Mouse (Mus musculus) neutrophil, adult 65 days (primary cell): Measurements from ENCODE around the gene Gm20683. TPM values are rescaled to one million over a fixed set of nuclear protein-coding genes. Genes with fewer than 3 reads are reported as not detected.

ENCODE experiments used
- total RNA-seq: library from RNA; stranded (reverse); gene quantifications from 2 replicates; pipeline ENCODE4 v1.2.4, GENCODE M21; 2023

Gm20683 gene
- 1.7 and 2.8 TPM in 2 replicates for total RNA-seq

GRCm38 (mm10) chr17:25841117-25841880, at the start of gene Gm20683:
Gene Gm20683 (minus strand): TSS chr17:25841763.

GRCm38 (mm10) chr17:25880196-25880910, 38.8 kb upstream of the Gm20683 start, which contains the start of gene Wfikkn1:
Gene Wfikkn1 (minus strand): TSS chr17:25880858.

DNA sequence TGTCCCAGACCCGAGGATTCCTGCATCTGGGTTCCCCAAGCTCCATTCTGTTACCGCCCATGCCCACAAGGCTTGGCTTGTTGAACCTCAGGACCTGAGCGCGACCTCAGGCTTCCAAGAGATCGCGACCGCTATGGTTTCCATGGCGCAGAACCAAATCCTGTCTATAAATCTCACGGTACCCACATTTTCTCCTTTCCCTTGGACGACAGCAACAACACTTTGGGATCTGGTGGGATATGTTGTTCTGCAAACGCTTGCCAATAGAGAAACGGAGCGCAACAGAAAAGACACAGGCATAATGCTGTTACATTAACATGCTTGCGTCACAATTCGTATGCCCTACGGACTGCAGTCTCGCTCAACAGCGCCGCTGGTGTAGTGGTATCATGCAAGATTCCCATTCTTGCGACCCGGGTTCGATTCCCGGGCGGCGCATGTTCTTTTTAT, 33.2 kb upstream of the Gm20683 start, which contains the start of gene Mettl26:
Mettl26 (plus strand) TSS at position 354 of the 450 bp plus-strand sequence.

GRCm38 (mm10) chr17:25868601-25869191, 27.1 kb upstream of the Gm20683 start, which contains the start of gene Mcrip2:
Gene Mcrip2 (minus strand): TSS chr17:25868764.

DNA sequence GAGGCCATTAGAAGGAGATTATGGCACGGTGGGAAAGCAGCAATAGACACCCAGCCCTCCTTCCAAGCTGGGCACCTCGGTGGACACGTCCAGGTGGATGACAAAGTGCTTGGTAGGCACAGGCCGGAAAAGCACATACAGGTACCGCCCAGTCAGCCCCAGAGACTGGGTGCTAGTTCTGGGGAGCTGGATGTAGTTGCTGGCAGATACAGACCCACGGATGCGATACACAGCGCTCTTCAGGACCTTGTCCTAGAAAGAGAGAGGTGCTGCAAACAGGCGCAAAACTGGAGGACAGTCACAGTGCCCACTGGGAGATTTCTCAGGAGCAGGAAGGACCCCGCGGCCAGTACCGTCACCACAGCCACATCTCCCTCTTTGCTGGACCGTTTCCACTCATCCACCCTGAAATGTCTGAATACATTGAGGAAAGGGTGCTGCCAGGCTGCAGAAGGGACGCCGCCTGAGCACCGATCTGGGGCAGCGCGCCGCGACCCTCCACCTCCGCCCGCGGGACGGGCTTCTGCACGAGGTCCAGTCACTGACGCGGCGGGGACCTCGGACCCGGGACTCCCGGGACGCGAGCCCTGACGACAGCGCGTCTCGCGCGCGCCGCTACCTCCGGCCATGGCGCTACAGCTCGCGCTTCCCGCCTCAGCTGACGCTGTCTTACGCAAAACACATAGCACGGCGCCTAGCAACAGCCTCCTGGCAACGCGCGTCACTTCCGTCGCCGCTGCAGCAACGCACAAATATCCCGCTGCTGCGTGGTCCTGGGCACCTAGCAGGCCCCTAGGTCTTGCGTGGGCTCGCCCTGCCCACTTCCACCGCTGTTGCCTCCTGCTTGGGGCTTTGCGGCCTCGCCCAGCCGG, 19.5 kb upstream of the Gm20683 start, which contains the start of gene Wdr90:
Wdr90 (minus strand) TSS at position 670 of the 872 bp plus-strand sequence.

DNA sequence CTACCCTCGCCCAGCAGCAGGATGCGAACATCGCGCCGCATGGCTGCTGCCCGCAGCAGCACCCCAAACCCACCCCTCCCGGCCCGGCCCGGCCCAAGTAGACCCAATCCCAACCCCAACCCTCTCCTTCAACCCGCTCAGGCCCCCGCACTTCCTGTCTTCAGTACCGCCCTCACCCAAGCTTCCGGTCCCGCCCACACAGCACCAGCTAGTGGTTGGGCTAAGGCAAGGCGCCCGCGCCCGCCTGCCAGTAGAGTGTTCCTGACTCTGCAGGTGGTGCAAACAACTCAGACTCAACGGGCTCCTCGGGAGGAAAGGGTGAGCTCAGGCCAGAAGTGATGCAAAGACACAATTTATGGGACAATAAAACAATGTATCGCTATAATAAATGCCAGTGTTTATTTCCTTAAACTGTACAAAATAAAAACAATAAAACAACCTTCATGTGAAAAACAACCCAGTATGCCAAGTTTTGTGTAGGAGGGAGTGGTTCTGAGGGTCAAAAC, 2.9 kb upstream of the Gm20683 start, which contains the start of gene Rhot2:
Rhot2 (minus strand) TSS at position 456 of the 506 bp plus-strand sequence.

GRCm38 (mm10) chr17:25837076-25837410, 4.5 kb downstream of the Gm20683 start, which contains the start of gene Rhbdl1:
Gene Rhbdl1 (minus strand): TSS chr17:25837295.

GRCm38 (mm10) chr17:25833291-25833663, 8.3 kb downstream of the Gm20683 start, which contains the start of gene Stub1:
Gene Stub1 (minus strand): TSS chr17:25833404.

DNA sequence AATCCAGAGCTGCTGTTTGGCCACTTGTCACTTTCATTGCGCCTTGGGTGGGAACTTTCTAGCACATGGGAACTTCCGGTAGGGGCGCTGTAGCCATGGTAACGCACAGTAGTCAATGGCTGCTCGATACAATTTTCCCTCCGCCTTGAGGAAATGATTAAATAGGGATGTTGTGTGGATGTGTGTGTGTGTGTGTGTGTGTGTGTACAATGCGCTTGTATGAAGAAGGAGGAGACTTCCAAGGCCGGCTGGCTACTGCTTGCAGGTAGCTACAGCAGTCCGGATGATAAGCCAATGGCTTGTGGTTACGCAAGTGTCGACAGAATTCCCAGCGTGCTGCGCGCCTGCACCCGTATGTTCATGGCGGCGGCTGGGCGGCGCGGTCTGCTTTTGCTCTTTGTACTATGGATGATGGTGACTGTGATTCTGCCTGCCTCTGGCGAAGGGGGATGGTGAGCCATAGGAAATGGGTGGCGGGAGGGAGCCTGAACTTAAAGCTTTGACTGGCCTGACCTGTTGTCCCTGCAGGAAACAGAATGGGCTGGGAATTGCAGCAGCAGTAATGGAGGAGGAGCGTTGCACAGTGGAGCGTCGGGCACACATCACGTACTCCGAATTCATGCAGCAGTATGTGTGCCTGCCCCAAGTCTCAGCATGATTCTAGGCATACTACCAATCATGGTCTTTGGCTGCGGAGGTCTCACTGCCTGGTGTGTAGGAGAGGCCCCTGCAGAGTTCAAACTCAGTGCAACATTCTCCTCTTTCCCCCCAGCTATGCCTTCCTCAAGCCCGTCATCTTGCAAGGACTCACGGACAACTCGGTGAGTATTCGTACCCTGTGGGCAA, 12.6 kb downstream of the Gm20683 start, which contains the start of gene Jmjd8:
Jmjd8 (plus strand) TSS at position 156 of the 846 bp plus-strand sequence.

GRCm38 (mm10) chr17:25823452-25823851, 18.1 kb downstream of the Gm20683 start, which contains the start of gene Wdr24:
Gene Wdr24 (plus strand): TSS chr17:25823627.

GRCm38 (mm10) chr17:25808789-25809605, 32.6 kb downstream of the Gm20683 start, which contains the start of gene Fbxl16:
Gene Fbxl16 (plus strand): TSS chr17:25809085.

DNA sequence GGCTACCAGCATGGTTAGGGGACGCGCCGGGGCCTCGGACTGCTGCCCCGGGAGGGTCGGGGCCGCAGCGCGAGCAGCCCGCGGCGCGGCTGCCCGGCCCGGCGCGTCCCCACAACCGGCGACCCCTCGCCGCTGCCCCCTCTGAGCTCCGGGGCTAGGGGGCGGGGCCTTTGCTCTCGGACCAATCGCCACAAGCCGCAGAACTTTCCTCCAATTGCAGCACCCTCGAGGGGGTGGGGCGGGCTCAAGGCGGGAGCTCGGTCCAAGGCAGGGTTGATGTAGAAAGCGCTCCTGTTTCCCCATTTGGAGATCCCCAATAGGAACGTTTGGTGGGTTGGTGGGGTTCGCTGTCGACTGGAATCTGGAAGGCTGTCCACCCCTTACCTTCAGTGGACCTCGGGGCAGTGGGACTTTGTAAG, 44.6 kb downstream of the Gm20683 start, which contains the start of gene Metrn:
Metrn (minus strand) TSS at position 186 of the 419 bp plus-strand sequence.

DNA sequence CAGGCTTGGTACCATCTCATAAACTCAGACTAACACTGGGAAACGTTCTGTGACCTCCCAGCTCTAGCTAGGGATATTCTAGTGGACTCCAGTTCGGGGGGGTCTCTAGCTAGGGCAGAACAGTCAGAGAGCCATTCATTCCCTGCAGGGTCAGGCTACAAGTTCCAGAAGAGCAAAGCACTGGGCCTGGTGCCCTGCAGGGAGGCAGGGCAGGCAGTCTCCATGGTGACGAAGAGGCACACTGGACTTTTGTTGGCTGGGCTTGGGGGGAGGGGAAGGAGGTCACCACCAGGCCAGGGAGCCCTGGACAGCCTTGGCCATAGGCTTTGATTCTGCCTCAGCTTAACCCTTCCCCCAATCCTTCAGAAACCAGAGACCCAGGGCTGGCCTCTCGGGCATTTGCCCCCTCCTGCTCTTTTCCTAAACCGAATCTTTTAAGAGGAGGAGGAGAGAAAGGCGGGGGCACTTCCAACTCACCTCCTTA, 45.9 kb downstream of the Gm20683 start, which contains the start of gene AC134908.4:
AC134908.4 (minus strand) TSS at position 51 of the 484 bp plus-strand sequence.

DNA sequence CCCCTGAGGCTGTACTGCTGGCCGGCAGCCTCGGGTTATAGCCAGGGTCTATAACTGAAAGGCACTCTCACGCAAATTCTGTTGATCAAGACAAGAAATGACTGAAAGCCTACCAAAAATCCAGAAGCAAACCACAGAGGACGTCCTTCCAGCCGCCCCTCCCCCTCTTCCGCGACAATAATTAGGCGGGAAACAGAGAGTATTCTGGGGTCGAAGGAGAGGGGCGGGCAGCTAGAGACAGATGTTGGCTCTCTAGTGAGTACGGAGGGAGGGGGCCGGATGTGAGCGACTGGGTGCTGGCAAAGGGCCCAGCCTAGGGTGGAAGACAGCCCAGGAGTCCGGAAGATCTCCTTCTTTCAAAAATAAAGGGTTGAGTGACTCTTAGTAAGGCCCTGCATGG, 48.9 kb downstream of the Gm20683 start, which contains the start of gene Fam173a:
Fam173a (minus strand) TSS at position 287 of the 400 bp plus-strand sequence.

DNA sequence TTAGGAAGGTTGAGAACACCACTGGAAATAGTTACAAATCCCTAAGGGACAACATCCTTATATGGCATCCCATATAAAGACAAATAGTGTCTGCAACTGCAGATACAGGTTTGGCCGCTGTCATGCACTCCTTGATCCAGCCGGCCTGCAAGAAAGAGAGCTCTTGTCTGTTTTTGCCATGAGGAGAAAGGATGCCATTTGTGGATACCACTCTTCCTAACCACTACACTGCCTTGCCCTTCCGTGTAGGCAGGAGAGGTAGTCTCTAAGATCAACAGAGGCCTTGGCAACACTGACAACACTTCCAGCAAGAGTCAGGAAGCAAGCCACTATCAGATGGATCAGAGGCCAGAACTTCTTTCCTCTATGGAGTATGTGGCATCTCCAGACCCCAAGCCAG, 55.3 kb downstream of the Gm20683 start, which contains the start of gene Ccdc78:
Ccdc78 (plus strand) TSS at position 301 of the 400 bp plus-strand sequence.

GRCm38 (mm10) chr17:25785281-25785745, 56.2 kb downstream of the Gm20683 start, which contains the start of gene Haghl:
Gene Haghl (minus strand): TSS chr17:25785673.

